Mouse (Mus musculus): Measurements from ENCODE around the gene Dnase1.

DNA sequence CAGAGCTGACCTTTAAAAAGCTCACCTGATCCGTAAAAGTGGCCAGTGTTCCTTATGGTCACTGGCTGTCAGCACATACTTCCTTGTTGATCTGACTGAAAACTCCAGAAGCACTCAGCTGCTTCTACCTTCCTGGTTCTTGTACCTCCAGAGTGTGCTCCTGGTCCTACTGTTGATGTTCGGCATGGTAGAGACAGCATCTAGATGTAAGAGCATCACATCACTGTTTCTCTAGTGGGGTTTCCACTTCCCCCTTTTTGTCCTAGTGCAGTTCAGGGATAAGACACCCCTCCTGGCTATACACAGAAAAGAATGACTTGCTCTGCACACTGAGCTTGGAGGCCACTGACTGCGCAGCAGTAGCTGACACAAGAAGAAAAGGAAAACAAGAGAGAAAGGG, 2.3 kb upstream of the Dnase1 start:
- TF ChIP-seq CTCF (IDR thresholded peaks at IDR 0.05) (no peak), EP300 (IDR thresholded peaks at IDR 0.05; ENCODE audit: insufficient read depth, low read depth, low read length) (no peak)

All from heart, adult 2 months (tissue).